Mouse (Mus musculus) bone marrow, adult 2 months (tissue): Measurements from ENCODE around the gene Srgap2.

ENCODE experiments used
- CTCF ChIP-seq: fragments of 200-500 bp; IDR thresholded peaks from 2 replicates; pipeline ENCODE4 v1.5.1; 2011; ENCODE audit warnings: low read length, control low read depth; ENCODE audit not compliant: control insufficient read depth, insufficient read depth
- POLR2A ChIP-seq: fragments of 200-500 bp; IDR thresholded peaks from 2 replicates; pipeline ENCODE4 v1.6.1; 2011; ENCODE audit warnings: low read depth, mild to moderate bottlenecking, control low read depth, low read length, borderline replicate concordance; ENCODE audit not compliant: control insufficient read depth

- TF ChIP-seq POLR2A (no peak), CTCF (peak; percentile 15; the same call in 1 of the 2 replicates)
These were observed 21.6 kb upstream of the Srgap2 start for GRCm38 (mm10) chr1:131548494-131549365.
